Mouse (Mus musculus) liver, embryonic 11.5 days (tissue): Measurements from ENCODE around the gene Safb. TPM values are rescaled to one million over a fixed set of nuclear protein-coding genes. Genes with fewer than 3 reads are reported as not detected.
A peak's percentile ranks its signal among the peaks of the same experiment; 100 is the strongest.

ENCODE experiments used
- ATAC-seq: fragments of 200-750 bp; cut with Nextera tagmentation; replicated peaks from 2 replicates; pipeline ENCODE4 v1.8.0; 2017; ENCODE audit warnings: moderate number of reproducible peaks, mild to moderate bottlenecking, moderate TSS enrichment, moderate library complexity; ENCODE audit not compliant: low FRiP score
- DNase-seq: peaks from one replicate; pipeline ENCODE4 v3.0.0-alpha.2; 2017; ENCODE audit warnings: low spot score
- H3K27ac ChIP-seq: fragments of 300-500 bp; sonication (generic); 2 replicates; pipeline ENCODE4 v1.5.1; 2014; ENCODE audit warnings: mild to moderate bottlenecking, low read depth, low read length, control low read depth
- H3K27me3 ChIP-seq: fragments of 300-500 bp; sonication (generic); replicated peaks from 2 replicates; pipeline ENCODE4 v1.6.1; 2014; ENCODE audit warnings: low read length, mixed read lengths; ENCODE audit not compliant: control insufficient read depth, insufficient read depth
- H3K36me3 ChIP-seq: fragments of 300-500 bp; sonication (generic); 2 replicates; pipeline ENCODE4 v1.6.1; 2014; ENCODE audit warnings: mild to moderate bottlenecking, low read length, moderate library complexity, mixed read lengths; ENCODE audit not compliant: control insufficient read depth, insufficient read depth
- H3K4me1 ChIP-seq: fragments of 300-500 bp; sonication (generic); replicated peaks from 2 replicates; pipeline ENCODE4 v1.6.1; 2014; ENCODE audit warnings: low read length, mixed read lengths; ENCODE audit not compliant: control insufficient read depth, insufficient read depth
- H3K4me2 ChIP-seq: fragments of 300-500 bp; sonication (generic); 2 replicates; pipeline ENCODE4 v1.6.1; 2014; ENCODE audit warnings: mild to moderate bottlenecking, control low read depth, moderate library complexity
- H3K4me3 ChIP-seq: fragments of 300-500 bp; sonication (generic); 2 replicates; pipeline ENCODE4 v1.5.1; 2014; ENCODE audit warnings: low read depth, low read length, control low read depth
- H3K9ac ChIP-seq: fragments of 300-500 bp; sonication (generic); 2 replicates; pipeline ENCODE4 v1.6.1; 2014; ENCODE audit warnings: low read depth, low read length, control low read depth
- H3K9me3 ChIP-seq: fragments of 300-500 bp; sonication (generic); 2 replicates; pipeline ENCODE4 v1.6.1; 2016; ENCODE audit warnings: low read length, inconsistent platforms, mixed read lengths; ENCODE audit not compliant: control insufficient read depth
- WGBS: fragments of 180-500 bp; shearing (Covaris S2); extraction: QIAGEN DNeasy Blood & Tissue Kit; methylation state at CpG from one replicate; pipeline ENCODE4 v1.1.7; 2014; 5-methylcytosine and 5-hydroxymethylcytosine counted together
- polyA plus RNA-seq: library from polyadenylated mRNA; unstranded; fragments of >200 nt; fragmentation: Nextera tagmentation; extraction: Ambion mirVana; gene quantifications from 2 replicates; pipeline ENCODE4 v1.2.1, GENCODE M21; 2014

Safb gene
- polyA plus RNA-seq, 1 experiment from 2014 or later, result 96.5 TPM

GRCm38 (mm10) chr17:56554122-56554551 lies 30.5 kb upstream of the Safb start, which contains the start of gene Gm20219:
Gm20219 (minus strand) TSS chr17:56554387.
- Histone ChIP-seq H3K36me3 (no peaks in the 10 kb centered on the region), H3K9me3 (no peaks in the 10 kb centered on the region), H3K4me1 (no peaks in the 10 kb centered on the region; the same call in 1 of the 2 replicates), H3K9ac (no peak within 1 kb of the TSS), H3K27me3 (no peaks in the 10 kb centered on the region), H3K4me3 (no peak within 1 kb of the TSS), H3K4me2 (no peak within 1 kb of the TSS), H3K27ac (no peak within 1 kb of the TSS)
- DNase-seq (no peak), ATAC-seq (0 out of 2 replicates have a peak, but pooled peaks have one; percentile 28)
- WGBS, result 71% methylated on average over 20 of the region's 20 CpGs

- peak; percentile 40 for ATAC-seq
- H3K36me3 ChIP-seq, result peaks cover 23% of the 10 kb centered on the region
- H3K9me3 ChIP-seq, result no peaks in the 10 kb centered on the region
- H3K9ac ChIP-seq, result no peak overlapping the region
- no peaks in the 10 kb centered on the region for H3K27me3 ChIP-seq
- no peak overlapping the region for H3K4me3 ChIP-seq
- no peaks in the 10 kb centered on the region; the same call in 1 of the 2 replicates for H3K4me1 ChIP-seq
- no peak overlapping the region for H3K27ac ChIP-seq
- peak; percentile 64 for DNase-seq
- WGBS, result 16% methylated on average over 3 of the region's 3 CpGs
- no peak overlapping the region for H3K4me2 ChIP-seq
Measured at GRCm38 (mm10) chr17:56558448-56558847, 26.2 kb upstream of the Safb start.

- Histone ChIP-seq H3K4me3 (no peak overlapping the region), H3K27ac (no peak overlapping the region), H3K27me3 (no peaks in the 10 kb centered on the region), H3K9ac (no peak overlapping the region), H3K36me3 (peaks cover 32% of the 10 kb centered on the region), H3K4me2 (no peak overlapping the region), H3K4me1 (no peaks in the 10 kb centered on the region), H3K9me3 (no peaks in the 10 kb centered on the region)
- 72% methylated on average over 3 of the region's 3 CpGs for WGBS
- no peak for DNase-seq
- ATAC-seq, result no peak
Measured at GRCm38 (mm10) chr17:56559386-56559785, 25.2 kb upstream of the Safb start.

GRCm38 (mm10) chr17:56560131-56560530 lies 24.5 kb upstream of the Safb start:
- 57% methylated on average over 1 of the region's 1 CpGs for WGBS

GRCm38 (mm10) chr17:56561866-56562265 lies 22.8 kb upstream of the Safb start:
- 93% methylated on average over 2 of the region's 2 CpGs for WGBS
- Histone ChIP-seq H3K4me3 (no peak overlapping the region), H3K9me3 (no peaks in the 10 kb centered on the region), H3K4me1 (no peaks in the 10 kb centered on the region), H3K27me3 (no peaks in the 10 kb centered on the region), H3K4me2 (no peak overlapping the region), H3K36me3 (peaks cover 57% of the 10 kb centered on the region), H3K27ac (no peak overlapping the region), H3K9ac (no peak overlapping the region)
- DNase-seq (no peak), ATAC-seq (no peak)

More at GRCm38 (mm10) chr17:56560131-56560530, 24.5 kb upstream of the Safb start:
- Histone ChIP-seq H3K4me1 (no peaks in the 10 kb centered on the region), H3K9me3 (no peaks in the 10 kb centered on the region), H3K27ac (no peak overlapping the region), H3K27me3 (no peaks in the 10 kb centered on the region), H3K4me2 (no peak overlapping the region), H3K36me3 (peaks cover 39% of the 10 kb centered on the region), H3K9ac (no peak overlapping the region), H3K4me3 (no peak overlapping the region)
- ATAC-seq (no peak), DNase-seq (no peak)

- H3K27me3 ChIP-seq, result no peaks in the 10 kb centered on the region
- no peak overlapping the region for H3K9ac ChIP-seq
- peaks cover 86% of the 10 kb centered on the region for H3K36me3 ChIP-seq
- WGBS, result 94% methylated on average over 29 of the region's 29 CpGs
- no peak overlapping the region for H3K4me2 ChIP-seq
- H3K4me3 ChIP-seq, result no peak overlapping the region
- no peak overlapping the region for H3K27ac ChIP-seq
- H3K9me3 ChIP-seq, result no peaks in the 10 kb centered on the region
- DNase-seq (no peak), ATAC-seq (no peak)
- no peaks in the 10 kb centered on the region for H3K4me1 ChIP-seq
Measured at GRCm38 (mm10) chr17:56566293-56566692, 18.3 kb upstream of the Safb start.

GRCm38 (mm10) chr17:56566918-56567317 lies 17.7 kb upstream of the Safb start:
- DNase-seq (no peak), ATAC-seq (no peak)
- no peak overlapping the region for H3K4me2 ChIP-seq
- no peaks in the 10 kb centered on the region for H3K9me3 ChIP-seq
- 92% methylated on average over 5 of the region's 5 CpGs for WGBS
- no peak overlapping the region for H3K4me3 ChIP-seq
- H3K9ac ChIP-seq, result no peak overlapping the region
- peaks cover 86% of the 10 kb centered on the region for H3K36me3 ChIP-seq
- no peaks in the 10 kb centered on the region for H3K27me3 ChIP-seq
- no peaks in the 10 kb centered on the region for H3K4me1 ChIP-seq
- no peak overlapping the region for H3K27ac ChIP-seq

GRCm38 (mm10) chr17:56567370-56567769 lies 17.3 kb upstream of the Safb start:
- no peaks in the 10 kb centered on the region for H3K27me3 ChIP-seq
- ATAC-seq (no peak), DNase-seq (no peak)
- H3K9me3 ChIP-seq, result no peaks in the 10 kb centered on the region
- H3K27ac ChIP-seq, result no peak overlapping the region
- no peaks in the 10 kb centered on the region for H3K4me1 ChIP-seq
- H3K4me3 ChIP-seq, result no peak overlapping the region
- H3K36me3 ChIP-seq, result peaks cover 86% of the 10 kb centered on the region
- H3K4me2 ChIP-seq, result no peak overlapping the region
- no peak overlapping the region for H3K9ac ChIP-seq
- 85% methylated on average over 4 of the region's 4 CpGs for WGBS

- Histone ChIP-seq H3K4me2 (no peak overlapping the region), H3K36me3 (peaks cover 81% of the 10 kb centered on the region), H3K4me3 (no peak overlapping the region), H3K4me1 (no peaks in the 10 kb centered on the region), H3K9ac (no peak overlapping the region), H3K27me3 (no peaks in the 10 kb centered on the region), H3K27ac (no peak overlapping the region), H3K9me3 (no peaks in the 10 kb centered on the region)
- WGBS, result 93% methylated on average over 4 of the region's 4 CpGs
- ATAC-seq, result no peak
- DNase-seq, result no peak
Measured at GRCm38 (mm10) chr17:56570287-56570686, 14.3 kb upstream of the Safb start.
